Mouse (Mus musculus): ENCODE data around the gene Klk9. TPM values are rescaled to one million over a fixed set of nuclear protein-coding genes. Genes with fewer than 3 reads are reported as not detected.

Gene Klk9
- polyA plus RNA-seq, 1 experiment: not detected

DNA sequence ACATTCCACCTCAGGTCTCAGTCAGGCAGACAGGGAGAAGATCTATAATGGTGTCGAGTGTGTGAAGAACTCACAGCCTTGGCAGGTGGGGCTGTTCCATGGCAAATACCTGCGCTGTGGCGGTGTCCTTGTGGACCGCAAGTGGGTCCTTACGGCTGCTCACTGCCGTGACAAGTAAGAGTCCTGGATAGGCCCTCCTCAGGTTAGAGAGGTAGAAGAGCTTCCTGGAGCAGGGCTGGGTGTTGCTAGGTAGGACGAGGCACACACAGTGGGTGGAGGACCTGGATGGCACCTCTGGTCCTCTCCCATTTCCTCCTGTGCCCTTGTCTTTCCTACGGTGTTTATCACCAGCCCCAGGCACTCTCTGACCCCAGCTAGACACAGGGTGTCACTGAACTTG is 22.1 kb upstream of the Klk9 start:
- H3ac ChIP-seq (ENCODE audit: control insufficient read depth, insufficient read length): no peak overlapping the region
- no peaks in the 10 kb centered on the region for H3K27me3 ChIP-seq (ENCODE audit: control insufficient read depth, insufficient read depth, insufficient read length)
- H3K79me2 ChIP-seq (ENCODE audit: control insufficient read depth, insufficient read depth): no peaks in the 10 kb centered on the region
- H3K4me3 ChIP-seq: no peak overlapping the region
- TF ChIP-seq SRF (IDR thresholded peaks at IDR 0.05; ENCODE audit: control insufficient read depth, insufficient read length, low read depth) (no peak), MAX (IDR thresholded peaks at IDR 0.05; ENCODE audit: low read depth) (no peak), POLR2A (IDR thresholded peaks at IDR 0.05; ENCODE audit: insufficient read length, low read depth) (no peak), TCF12 (IDR thresholded peaks at IDR 0.05; ENCODE audit: insufficient read depth, poor library complexity, severe bottlenecking) (no peak), CEBPB (IDR thresholded peaks at IDR 0.05; ENCODE audit: insufficient read depth, poor library complexity, severe bottlenecking) (no peak), REST (IDR thresholded peaks at IDR 0.05; ENCODE audit: insufficient read depth, insufficient read length) (no peak), USF1 (IDR thresholded peaks at IDR 0.05; ENCODE audit: low read depth) (no peak), POLR2AphosphoS2 (IDR thresholded peaks at IDR 0.05; ENCODE audit: insufficient read length, low read depth) (no peak), E2F4 (IDR thresholded peaks at IDR 0.05; ENCODE audit: insufficient read depth) (no peak), TCF3 (IDR thresholded peaks at IDR 0.05; ENCODE audit: insufficient read length, low read depth) (no peak), MYOG (IDR thresholded peaks at IDR 0.05; ENCODE audit: control insufficient read depth in 1 of 3, insufficient read depth in 1 of 3, insufficient read length in 2 of 3, low read depth in 2 of 3) (no peak)
- H3K36me3 ChIP-seq (ENCODE audit: control insufficient read depth, insufficient read depth): no peaks in the 10 kb centered on the region
- H3K4me2 ChIP-seq (ENCODE audit: low read depth): no peak overlapping the region

DNA sequence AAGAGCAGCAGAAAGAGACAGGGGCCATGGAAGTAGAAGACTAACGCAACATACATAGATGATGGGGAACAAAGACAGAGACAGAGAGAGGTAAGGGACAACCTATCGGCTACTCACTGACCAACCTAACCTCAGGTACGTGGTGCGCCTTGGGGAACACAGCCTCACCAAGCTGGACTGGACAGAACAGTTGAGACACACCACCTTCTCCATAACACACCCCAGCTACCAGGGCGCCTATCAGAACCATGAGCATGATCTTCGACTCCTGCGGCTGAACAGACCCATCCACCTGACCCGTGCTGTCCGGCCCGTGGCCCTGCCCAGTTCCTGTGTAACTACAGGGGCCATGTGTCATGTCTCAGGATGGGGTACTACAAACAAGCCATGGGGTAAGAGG is 21.0 kb upstream of the Klk9 start:
- TF ChIP-seq TCF3 (IDR thresholded peaks at IDR 0.05; ENCODE audit: insufficient read length, low read depth) (no peak), TCF12 (IDR thresholded peaks at IDR 0.05; ENCODE audit: insufficient read depth, poor library complexity, severe bottlenecking) (no peak), REST (IDR thresholded peaks at IDR 0.05; ENCODE audit: insufficient read depth, insufficient read length) (no peak)
- Histone ChIP-seq H3ac (ENCODE audit: control insufficient read depth, insufficient read length) (no peak overlapping the region), H3K27me3 (ENCODE audit: control insufficient read depth, insufficient read depth, insufficient read length) (no peaks in the 10 kb centered on the region)

DNA sequence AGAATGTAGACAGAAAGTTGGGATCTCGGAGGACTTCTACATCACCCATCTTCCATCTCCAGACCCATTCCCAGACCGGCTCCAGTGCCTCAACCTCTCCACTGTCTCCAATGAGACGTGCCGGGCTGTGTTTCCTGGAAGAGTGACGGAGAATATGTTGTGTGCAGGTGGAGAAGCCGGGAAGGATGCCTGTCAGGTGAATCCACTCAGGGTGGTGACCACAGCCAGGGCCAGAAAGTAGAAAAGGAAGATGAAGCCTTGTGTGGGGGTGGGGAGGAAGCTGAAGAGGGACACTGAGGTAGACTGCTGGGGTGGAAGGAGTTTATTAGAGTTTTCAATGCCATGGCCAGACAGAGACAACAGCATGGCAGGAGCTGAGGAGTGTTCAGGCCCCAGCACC is 19.8 kb upstream of the Klk9 start:
- H3K36me3 ChIP-seq (ENCODE audit: control insufficient read depth, insufficient read depth): no peaks in the 10 kb centered on the region
- no peak overlapping the region for H3K4me2 ChIP-seq (ENCODE audit: low read depth)
- H3K79me2 ChIP-seq (ENCODE audit: control insufficient read depth, insufficient read depth): no peaks in the 10 kb centered on the region
- H3K4me3 ChIP-seq: no peak overlapping the region
- no peak overlapping the region for H3ac ChIP-seq (ENCODE audit: control insufficient read depth, insufficient read length)
- H3K27me3 ChIP-seq (ENCODE audit: control insufficient read depth, insufficient read depth, insufficient read length): no peaks in the 10 kb centered on the region
- TF ChIP-seq USF1 (IDR thresholded peaks at IDR 0.05; ENCODE audit: low read depth) (no peak), TCF3 (IDR thresholded peaks at IDR 0.05; ENCODE audit: insufficient read length, low read depth) (no peak), MYOD1 (IDR thresholded peaks at IDR 0.05; ENCODE audit: control insufficient read depth in 1 of 3, insufficient read length in 2 of 3, low read depth in 2 of 3) (no peak)

More for the DNA sequence above, 21.0 kb upstream of the Klk9 start:
- Histone ChIP-seq H3K4me2 (ENCODE audit: low read depth) (no peak overlapping the region), H3K79me2 (ENCODE audit: control insufficient read depth, insufficient read depth) (no peaks in the 10 kb centered on the region), H3K36me3 (ENCODE audit: control insufficient read depth, insufficient read depth) (no peaks in the 10 kb centered on the region), H3K4me3 (no peak overlapping the region)

DNA sequence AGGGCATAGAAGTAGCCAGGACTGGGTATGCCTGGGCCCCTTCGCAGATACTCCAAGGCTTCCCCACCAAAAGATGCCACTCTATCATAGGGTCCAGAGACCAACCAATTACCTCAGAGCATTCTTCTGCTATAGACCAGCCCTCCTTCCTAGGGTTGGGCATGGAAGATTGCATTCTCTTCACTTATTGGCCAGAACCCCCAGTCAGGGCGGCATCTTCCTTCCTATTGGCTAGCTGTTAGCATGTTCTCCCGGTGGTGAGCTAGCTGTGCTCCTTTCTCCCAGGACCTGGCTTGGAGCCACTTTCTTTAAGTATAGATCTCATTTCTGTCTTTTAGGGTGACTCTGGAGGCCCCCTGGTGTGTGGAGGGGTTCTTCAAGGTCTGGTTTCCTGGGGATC is 18.8 kb upstream of the Klk9 start:
- Histone ChIP-seq H3K4me2 (ENCODE audit: low read depth) (no peak overlapping the region), H3K27me3 (ENCODE audit: control insufficient read depth, insufficient read depth, insufficient read length) (no peaks in the 10 kb centered on the region), H3K4me3 (no peak overlapping the region), H3K36me3 (ENCODE audit: control insufficient read depth, insufficient read depth) (no peaks in the 10 kb centered on the region), H3ac (ENCODE audit: control insufficient read depth, insufficient read length) (no peak overlapping the region), H3K79me2 (ENCODE audit: control insufficient read depth, insufficient read depth) (no peaks in the 10 kb centered on the region)
- TF ChIP-seq MYOG (IDR thresholded peaks at IDR 0.05; ENCODE audit: control insufficient read depth in 1 of 3, insufficient read depth in 1 of 3, insufficient read length in 2 of 3, low read depth in 2 of 3) (no peak), MAX (IDR thresholded peaks at IDR 0.05; ENCODE audit: low read depth) (no peak), TCF3 (IDR thresholded peaks at IDR 0.05; ENCODE audit: insufficient read length, low read depth) (no peak), CEBPB (IDR thresholded peaks at IDR 0.05; ENCODE audit: insufficient read depth, poor library complexity, severe bottlenecking) (no peak), POLR2AphosphoS2 (IDR thresholded peaks at IDR 0.05; ENCODE audit: insufficient read length, low read depth) (no peak), MYOD1 (IDR thresholded peaks at IDR 0.05; ENCODE audit: control insufficient read depth in 1 of 3, insufficient read length in 2 of 3, low read depth in 2 of 3) (no peak), USF1 (IDR thresholded peaks at IDR 0.05; ENCODE audit: low read depth) (no peak), REST (IDR thresholded peaks at IDR 0.05; ENCODE audit: insufficient read depth, insufficient read length) (no peak)

DNA sequence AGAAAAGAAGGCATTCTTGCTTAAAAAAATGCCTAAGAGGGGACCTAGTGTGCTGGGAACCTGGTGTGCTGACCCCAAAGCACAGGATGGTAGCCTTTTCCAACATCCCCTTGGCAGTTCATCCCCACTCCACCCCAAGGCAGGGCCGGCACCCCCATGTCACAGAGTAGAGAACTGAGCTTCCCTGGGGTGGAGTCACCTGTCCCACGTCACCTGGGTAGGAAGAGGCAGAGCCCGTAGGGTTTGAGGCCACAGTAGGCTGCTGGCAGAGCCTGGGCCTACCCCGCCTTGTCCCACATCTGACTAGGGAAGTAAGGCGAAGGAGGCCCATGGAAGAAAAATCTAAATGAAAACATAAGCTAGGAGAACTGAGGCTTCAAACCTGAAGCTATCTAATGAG is 17.3 kb upstream of the Klk9 start, which contains the start of gene Klk11:
Gene Klk11, plus strand, starts transcription at position 241 of the 400 bp plus-strand sequence.
- Histone ChIP-seq H3K4me2 (ENCODE audit: low read depth) (peak within 1 kb of the TSS; percentile 18), H3K27me3 (ENCODE audit: control insufficient read depth, insufficient read depth, insufficient read length) (no peaks in the 10 kb centered on the region), H3K36me3 (ENCODE audit: control insufficient read depth, insufficient read depth) (no peaks in the 10 kb centered on the region), H3K4me3 (no peak within 1 kb of the TSS), H3ac (ENCODE audit: control insufficient read depth, insufficient read length) (no peak within 1 kb of the TSS), H3K79me2 (ENCODE audit: control insufficient read depth, insufficient read depth) (no peaks in the 10 kb centered on the region)
- TF ChIP-seq REST (IDR thresholded peaks at IDR 0.05; ENCODE audit: insufficient read depth, insufficient read length) (no peak), E2F4 (IDR thresholded peaks at IDR 0.05; ENCODE audit: insufficient read depth) (no peak), MYOD1 (IDR thresholded peaks at IDR 0.05; ENCODE audit: control insufficient read depth in 1 of 3, insufficient read length in 2 of 3, low read depth in 2 of 3) (no peak), CEBPB (IDR thresholded peaks at IDR 0.05; ENCODE audit: insufficient read depth, poor library complexity, severe bottlenecking) (no peak), MYOG (IDR thresholded peaks at IDR 0.05; ENCODE audit: control insufficient read depth in 1 of 3, insufficient read depth in 1 of 3, insufficient read length in 2 of 3, low read depth in 2 of 3) (no peak), POLR2A (IDR thresholded peaks at IDR 0.05; ENCODE audit: insufficient read length, low read depth) (no peak), TCF3 (IDR thresholded peaks at IDR 0.05; ENCODE audit: insufficient read length, low read depth) (no peak), USF1 (IDR thresholded peaks at IDR 0.05; ENCODE audit: low read depth) (no peak)

Data from myocyte (in vitro differentiated cells).